Mouse (Mus musculus) spleen, adult 12 weeks (tissue): Measurements from ENCODE around the gene Neurog1.

Experiments
- DNase-seq: peaks from one replicate; pipeline ENCODE4 v3.0.0; 2022; ENCODE audit warnings: low spot score

Neurog1 gene

DNA sequence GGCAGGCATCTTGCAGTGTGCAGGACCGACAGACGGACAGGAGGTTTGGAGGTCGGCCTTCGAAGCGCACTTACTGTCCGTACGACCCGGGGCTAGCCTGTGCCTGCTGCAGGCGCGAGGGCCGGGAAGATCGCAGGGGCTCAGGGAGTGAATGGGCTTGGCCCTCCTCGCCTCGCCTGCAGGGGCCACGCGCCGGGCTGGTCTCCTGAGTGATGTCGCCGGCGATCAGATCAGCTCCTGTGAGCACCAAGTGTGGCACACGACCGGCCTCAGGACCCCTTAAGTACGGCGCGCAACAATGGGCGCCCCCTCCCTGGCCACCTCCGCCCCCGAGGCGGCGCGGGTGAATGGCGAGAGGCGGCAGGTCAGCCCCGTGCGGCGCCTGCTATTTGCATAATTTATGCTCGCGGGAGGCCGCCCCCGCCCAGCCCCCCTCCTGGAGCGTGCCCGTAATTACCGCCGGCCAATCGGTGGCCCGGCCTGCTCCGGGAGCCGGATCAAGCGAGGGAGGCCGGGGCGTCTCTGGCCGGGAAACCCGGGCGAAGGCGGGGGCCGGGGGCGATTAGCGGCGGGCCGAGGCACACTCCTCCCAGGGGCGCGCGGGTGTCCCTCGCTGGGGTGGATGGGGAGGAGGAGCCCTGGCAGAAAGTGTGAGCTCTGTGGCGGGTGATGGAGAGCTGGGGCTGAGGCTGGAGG lies at the start of gene Neurog1:
TSS of gene Neurog1 (minus strand) at position 240 of the 696 bp plus-strand sequence.
- no peak for DNase-seq

DNA sequence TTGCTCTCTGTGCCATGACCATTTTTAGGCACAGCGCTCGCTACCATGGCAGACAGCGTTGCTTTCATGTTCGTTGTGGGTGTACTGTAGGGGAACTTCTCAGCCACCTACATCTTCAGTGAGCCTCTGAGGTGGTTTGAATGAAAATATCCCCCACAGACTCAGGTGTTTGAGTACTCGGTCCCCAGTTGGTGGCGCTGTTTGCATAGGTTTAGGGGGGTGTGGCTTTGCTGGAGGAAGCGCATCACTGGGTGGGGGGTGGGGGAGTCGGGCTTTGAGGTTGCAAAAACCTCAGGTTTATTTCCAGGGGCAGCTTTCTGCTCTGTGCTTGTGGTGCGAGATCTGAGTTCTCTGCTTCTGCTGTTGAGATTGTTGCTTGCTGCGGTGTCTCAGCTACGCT lies 47.4 kb upstream of the Neurog1 start:
- DNase-seq: no peak

DNA sequence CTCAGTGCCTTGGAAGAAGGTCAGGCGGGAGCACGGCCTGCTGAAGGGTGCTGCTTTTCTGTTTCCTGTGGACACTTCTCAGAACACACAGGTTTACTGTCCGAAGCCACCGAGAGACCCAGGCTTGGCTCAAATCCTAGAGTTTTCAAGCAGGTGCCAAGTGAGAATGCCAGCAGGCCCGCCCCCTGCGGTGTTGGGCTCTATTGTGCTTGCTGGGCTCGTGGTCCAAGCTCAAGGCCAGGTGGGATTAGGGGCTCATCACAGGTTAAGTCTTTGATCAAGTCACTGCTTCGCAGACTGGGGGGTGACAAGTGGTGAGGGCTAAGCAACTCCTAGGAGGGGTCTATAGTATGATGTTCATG lies 44.7 kb upstream of the Neurog1 start:
- DNase-seq: no peak

DNA sequence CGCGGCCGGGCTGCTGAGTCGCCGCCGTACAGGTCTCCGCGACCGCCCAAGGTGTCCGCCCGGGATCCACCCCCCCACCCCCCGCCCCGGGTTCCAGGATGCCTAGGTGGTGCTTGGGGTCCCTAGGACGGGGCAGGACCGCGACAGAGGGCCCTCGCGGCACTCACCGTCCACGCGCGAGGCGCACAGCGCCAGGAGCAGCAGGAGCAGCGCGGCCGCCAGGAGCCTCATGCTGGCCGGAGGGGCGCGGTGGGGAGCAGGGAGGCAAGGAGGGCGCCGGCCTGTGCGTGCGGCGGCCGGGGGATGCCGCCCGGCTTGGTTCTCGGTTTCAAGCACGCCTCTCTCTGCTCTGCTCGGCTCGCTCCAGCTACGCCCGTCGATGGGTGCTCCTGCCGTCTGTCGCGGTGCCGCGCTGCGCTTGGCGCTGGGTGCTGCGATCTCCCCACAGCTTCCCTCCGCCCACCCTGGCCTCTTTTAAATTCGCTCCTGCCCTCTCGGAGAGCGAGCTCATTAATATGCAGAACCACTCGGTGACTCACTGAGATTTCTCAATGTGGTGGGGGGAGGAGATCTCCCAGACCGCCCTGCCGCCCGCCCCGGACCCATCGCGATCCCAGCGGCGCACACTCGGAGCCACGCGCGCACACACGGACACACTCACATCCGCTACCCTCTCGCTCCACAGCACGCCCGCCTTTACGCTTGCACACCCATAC lies 44.1 kb upstream of the Neurog1 start, which contains the start of gene Cxcl14:
TSS of gene Cxcl14 (minus strand) at position 609 of the 716 bp plus-strand sequence.
- DNase-seq: no peak

DNA sequence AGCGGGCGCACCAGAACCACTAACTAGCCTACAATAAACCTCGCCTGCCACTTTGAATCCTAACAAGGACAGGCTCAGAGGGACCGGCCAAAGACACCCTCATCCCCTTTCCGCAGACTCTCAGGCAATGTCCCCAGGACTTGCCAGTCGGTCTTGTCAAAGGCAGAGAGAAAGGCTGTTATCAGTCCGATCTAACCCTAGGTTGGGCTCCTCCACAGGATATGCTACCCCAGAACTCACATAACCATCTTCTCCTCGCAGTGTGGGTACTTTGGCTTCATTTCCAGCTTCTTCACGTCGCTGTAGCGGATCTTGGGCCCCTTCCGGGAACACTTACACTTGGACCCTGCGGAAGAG lies 43.6 kb upstream of the Neurog1 start:
- no peak for DNase-seq

DNA sequence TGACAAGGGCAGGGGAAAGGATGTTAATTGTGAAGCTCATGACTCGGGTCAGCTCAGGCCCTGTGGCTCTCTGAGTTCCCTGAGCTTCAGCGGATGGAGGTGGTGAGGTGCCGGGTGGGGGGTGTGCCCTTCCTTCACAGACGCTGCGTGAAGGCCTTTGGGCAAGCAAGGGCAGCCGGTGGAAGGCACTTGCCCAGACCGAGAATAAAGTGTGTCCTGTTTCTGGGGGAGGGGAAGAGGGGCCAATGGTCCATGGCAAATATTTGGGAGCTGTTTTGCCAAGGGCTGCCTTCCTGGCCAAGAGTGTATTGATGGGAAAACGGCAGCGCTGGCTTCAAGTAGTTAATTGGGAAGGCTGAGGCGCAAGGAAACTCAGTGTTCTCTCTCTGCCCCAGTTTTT lies 42.9 kb upstream of the Neurog1 start:
- DNase-seq: no peak

DNA sequence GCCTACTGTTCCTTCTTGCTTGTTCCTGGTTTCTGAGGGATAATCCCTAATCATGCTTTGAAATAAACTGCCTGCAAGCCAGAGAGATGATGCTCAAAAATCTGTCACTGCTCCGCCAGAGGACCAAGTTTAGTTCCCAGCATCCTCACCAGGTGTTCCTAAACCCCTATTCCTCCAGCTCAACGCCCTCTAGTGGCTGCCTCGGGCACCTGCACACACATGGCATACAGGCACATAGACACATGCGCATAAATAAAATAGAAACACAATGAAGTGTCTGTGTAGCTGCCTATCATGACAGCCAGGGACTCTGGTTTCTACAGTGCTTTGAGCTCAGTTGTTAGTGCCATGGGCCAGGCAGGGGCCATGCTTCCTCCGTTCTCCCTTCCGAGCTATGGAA lies 38.0 kb upstream of the Neurog1 start:
- no peak for DNase-seq

DNA sequence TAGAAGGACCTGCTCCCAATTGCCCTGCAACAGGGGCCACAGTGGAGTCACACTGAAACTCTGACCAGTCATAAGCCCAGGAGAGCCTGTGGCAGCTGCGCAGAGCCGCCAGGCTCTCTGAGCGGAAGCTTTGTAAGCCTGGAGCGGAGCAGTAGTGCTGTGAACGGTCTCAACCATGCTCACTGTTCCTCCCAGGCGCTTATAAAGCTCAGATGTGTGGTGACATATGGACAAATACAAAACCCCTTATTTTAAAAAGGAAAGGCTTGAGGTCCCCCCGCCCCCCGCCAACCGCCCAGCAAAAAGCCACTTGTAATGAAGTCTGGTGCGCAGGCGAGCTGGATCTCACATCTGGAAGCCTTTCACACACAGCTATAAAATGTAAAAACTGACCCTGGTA lies 37.3 kb upstream of the Neurog1 start:
- no peak for DNase-seq

DNA sequence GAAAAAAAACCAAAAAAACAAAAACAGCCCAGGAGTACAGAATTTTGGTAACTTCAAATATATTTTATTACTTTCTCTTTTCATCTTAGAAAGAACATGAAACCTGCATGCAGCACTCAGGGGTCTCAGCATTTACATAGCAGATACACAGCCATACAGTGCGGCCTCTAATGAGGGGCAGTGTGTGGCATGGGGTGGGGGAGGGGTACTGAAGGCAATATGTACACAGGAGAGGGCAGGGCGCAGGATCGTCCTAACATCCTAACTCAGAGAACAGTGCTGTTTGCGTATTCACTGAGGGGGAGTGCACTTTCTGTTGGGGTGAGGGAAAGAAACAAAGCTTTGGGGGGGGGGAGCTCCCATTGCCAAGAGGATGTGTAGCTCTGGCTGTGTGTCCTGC lies 36.6 kb upstream of the Neurog1 start:
- no peak for DNase-seq

DNA sequence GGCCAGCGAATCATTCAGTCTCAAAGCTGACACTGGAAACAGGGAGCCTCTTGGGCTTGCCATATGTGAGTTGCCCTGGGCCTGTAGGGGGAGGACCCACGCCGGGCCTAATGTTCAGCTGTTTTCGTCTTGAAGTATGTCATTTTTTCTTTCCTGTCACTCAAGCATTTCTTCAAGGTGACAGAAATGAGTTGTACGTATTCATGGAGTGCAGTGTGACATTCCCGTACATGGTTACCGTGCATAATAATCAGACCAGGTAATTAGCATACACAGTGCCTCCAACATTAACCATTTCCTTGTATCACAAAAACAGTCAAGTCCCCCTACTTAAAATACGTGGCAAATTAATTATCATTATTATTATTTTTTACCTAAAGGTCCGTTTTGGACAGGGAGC lies 35.1 kb upstream of the Neurog1 start:
- DNase-seq: no peak

DNA sequence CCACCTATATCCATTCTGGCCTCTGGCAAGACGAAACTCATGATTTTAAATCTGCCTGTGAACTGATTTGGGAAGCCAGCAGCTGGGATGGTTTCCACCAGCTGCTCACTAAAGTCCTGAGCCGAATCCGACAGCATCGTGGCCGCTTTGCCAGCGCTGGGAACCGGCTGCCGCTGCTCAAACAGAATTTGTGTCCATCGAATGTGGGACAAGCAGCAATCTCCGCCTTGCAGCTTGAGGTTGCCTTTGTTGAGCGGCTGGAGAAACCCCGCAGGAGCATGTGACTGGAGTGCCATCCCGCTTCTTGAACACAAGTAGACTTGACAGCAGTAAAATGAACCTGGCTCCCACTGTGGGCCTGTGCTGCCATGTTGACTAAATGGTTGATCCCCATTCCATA lies 31.4 kb upstream of the Neurog1 start:
- DNase-seq: no peak

DNA sequence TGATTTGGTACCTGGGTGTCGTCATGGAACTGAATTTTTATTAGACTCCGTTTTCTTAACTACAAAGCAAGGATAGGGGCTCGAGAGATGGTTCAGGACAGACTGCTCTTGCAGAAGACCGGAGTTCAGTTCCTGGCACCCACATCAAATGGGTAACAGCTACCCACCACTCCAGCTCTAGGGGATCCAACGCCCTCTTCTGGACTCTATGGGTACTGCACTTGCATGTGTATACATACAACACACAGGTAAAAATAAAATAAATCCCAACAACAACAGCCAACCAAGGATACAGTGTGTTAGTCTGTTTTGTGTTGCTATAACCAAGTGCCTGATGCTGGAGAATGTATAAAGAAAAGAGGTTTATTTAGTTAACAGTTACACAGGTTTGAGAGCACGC lies 28.4 kb upstream of the Neurog1 start:
- DNase-seq: no peak

DNA sequence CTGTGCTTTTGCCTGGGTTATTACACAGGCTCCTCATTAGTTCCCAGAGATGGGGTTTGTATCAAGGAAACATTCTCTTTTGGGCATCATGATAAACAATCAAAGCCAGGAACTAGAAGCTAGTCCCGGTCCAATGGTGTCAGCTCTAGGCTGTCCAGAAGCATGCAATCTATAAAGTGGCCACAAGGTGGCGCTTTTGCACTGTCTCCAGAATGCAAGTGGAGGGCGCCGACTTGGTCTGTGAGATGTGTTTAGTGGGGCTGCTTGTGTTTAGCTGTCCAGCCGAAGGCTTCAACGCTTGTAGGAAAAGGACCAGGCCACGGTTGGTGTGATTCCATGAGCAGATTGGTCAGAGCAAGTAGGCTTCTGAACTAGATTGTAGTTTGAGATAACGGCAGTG lies 27.5 kb upstream of the Neurog1 start:
- peak; percentile 23 for DNase-seq

DNA sequence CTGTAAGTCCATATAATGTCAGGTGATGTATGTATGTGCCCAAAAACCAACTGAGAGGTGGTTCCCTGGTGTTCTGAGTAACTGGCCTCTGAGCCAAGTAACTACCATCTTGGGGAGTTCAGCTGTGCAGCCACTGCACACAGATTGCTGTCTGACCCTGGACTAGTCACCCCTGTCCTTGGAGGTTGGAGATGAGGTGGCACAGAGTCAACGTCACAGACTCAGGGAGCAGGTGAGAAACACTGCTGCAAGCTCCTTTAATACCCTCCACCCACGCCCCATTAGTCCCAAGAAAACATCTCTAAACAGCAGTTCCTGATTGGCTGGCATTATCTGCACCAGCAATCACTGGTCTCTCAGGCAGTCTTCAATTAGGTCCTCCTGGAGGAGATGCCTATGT lies 23.2 kb upstream of the Neurog1 start:
- no peak for DNase-seq

DNA sequence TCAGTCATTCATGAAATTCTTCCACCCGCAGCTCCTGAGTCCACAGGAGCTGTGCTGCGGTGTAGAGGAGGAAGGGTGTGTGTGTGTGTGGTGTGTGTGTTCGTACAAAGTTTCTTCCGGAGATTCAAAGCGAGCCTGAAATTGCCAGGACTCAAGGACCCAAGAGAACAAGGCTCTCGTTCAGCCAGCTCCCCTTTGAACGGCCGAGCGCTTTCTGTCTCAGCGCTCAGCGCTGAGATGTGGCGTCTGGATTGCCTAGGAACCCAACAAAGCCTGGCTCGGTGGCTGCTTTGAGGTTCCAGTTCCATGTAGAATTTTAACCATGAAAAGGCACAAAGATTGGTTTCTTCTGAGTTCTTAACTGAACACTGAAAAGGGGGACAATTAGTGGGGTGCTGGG lies 18.2 kb upstream of the Neurog1 start:
- DNase-seq: no peak

DNA sequence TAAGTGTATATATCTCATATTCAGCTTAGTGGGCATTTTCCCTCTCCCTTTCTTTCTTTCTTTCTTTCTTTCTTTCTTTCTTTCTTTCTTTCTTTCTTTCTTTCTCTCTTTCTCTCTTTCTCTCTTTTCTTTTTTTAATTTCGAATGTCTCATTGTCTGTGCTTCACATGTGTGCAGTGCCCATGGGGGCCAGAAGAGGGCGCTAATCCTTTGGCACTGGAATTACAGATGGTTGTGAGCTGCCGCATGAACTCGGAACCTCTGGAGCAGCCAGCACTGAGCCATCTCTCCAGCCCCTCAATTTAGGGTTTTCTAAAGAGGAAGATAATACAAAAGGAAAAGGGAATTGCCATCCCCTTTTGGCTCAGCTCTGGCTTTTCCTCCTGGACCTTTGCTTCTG lies 15.4 kb upstream of the Neurog1 start:
- DNase-seq: no peak

DNA sequence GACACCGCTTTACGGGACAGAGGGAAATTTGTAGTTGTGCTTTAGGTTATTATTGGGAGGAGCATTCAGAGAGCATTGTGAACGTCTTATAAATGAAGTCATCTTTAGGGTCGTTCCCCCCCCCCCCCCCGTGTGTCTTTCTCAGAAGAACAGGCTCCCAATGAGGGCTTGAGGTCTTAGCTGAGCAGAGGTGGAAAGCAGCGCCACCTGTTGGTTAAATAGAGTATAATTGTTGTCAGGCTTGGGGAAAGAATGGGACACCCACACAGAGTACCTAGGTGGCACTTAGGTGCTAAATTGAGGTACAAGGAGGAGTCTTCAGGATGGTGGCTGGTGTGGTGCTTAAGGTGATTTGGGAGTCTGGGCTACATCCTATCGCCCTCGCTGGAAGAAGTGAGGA lies 14.5 kb upstream of the Neurog1 start:
- DNase-seq: no peak

DNA sequence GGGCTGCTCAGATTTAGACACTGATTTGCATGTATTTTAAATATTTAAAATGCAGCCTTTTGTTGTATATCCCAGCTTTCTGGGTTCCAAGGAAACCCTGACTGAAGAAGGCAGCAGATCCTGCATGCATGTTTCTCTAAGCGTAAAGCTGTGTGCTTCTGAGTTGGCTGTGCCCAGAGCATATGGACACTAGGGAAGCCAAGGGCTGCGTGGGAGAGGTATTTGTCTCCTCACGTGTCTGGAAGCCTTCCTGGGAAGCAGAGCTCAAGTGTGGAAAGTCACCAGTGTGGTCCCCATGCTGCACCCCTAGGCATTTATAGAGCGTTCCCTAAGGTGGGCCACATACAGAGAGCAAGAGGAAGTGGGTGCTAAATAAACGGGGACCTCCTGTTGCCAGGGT lies 13.7 kb upstream of the Neurog1 start:
- no peak for DNase-seq

DNA sequence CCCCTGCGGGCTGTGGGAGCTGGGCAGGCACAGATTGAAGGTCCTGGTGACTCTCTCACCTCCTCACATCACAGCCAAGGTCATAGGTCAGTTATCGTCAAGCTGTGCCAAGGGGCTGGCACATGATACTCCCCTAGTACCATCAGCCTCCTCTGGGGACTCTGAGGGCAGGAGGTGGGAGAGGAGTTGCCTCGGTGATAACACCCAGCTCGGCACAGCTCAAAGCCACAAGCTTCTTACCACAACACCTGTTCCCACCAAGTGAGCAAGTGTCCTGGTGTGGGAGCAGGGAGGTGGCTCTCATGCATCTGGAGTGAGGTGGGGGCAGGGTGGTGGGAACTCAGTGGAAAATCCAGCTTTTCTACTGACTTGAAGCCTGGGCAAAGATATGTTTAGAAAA lies 10.3 kb upstream of the Neurog1 start:
- no peak for DNase-seq

DNA sequence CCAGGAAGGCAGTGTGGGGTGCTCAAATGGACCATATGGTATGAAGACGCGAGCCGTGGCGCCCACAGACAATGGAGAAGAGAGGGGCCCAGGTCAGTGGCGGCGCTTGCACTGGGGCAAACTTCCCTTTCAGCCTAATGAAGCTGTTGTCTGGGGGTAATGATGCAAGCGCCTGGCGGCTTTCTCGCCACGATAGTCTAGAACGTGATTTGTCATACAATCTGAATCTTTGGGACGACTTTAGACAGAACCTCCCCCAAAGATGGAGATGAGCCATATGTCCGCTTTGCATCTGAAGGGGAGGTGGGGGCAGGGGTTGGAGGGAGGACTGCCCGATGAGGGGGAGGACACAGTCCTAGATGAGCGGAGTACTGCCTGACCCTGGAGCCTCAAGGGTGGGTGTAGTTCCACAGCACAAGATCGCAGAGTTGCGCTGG lies 8.4 kb upstream of the Neurog1 start:
- no peak for DNase-seq

DNA sequence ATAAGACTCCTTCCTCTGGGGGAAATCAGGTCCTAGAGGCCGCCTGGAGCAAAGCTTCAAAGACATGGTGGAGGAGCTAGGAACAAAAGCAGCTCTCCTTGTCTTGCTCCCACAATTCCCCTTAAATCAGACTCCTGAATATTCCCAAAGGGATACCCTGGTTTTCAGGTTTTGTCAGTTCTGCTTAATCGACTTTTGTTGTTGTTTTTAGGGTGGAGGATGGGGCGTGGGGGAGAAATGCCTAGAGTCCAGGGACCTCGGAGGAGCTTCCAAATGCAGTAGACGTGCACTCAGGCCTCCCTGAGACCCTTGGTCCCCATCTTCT lies 7.9 kb upstream of the Neurog1 start:
- DNase-seq: no peak

DNA sequence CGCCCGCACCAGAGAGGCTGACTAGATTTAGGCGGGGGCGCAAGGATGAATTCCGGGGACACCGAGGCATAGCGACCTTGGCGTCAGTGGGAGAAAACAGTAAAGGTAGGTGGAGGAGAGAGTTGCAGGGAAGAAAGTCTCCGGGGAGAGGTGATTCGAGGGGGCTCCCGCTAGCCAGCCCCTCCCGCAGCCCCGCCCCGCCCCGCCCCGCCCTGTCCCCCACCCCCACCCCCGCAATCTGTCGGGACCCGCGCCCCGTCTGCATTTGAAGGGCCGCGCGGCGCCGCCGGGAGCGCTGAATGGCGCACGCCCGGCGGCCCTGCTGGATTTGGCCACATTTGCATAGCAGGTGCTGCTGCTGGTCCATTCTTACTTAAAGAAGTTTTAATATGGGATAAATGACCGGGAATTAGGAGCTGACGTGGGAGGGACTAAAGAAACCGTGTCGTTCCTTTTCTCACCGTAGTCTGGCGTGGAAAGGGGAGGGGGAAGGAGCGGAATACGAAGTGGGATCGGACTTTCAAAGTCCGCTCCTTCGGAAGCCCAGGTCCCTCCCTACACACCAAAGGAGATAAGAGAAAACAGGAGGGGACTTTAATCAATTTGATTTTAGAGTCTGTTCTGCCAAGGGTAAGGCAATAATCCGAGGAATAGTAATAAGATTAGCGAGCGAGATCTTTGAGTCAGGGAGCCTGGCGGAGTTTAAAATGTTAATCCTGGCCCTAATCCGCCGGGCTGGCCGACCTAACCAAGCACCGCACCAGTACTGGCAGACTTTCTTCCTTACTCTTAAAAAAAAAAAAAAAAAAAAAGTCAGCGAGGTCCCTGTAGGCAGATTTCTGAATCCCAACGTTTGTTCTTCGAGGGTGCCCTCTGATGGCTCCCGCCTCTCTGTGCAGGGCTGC lies 7.3 kb upstream of the Neurog1 start:
- no peak for DNase-seq
